Mouse (Mus musculus) bone marrow macrophage, adult 2 months (primary cell): ENCODE results near the gene Nfs1.

ENCODE experiments used
- CTCF ChIP-seq: IDR thresholded peaks from 2 replicates; pipeline ENCODE4 v1.5.1; 2012; ENCODE audit warnings: low read depth, mild to moderate bottlenecking, low read length, moderate library complexity
- POLR2A ChIP-seq: IDR thresholded peaks from 2 replicates; pipeline ENCODE4 v1.6.1; 2012; ENCODE audit warnings: mild to moderate bottlenecking, low read depth, low read length, borderline replicate concordance

DNA sequence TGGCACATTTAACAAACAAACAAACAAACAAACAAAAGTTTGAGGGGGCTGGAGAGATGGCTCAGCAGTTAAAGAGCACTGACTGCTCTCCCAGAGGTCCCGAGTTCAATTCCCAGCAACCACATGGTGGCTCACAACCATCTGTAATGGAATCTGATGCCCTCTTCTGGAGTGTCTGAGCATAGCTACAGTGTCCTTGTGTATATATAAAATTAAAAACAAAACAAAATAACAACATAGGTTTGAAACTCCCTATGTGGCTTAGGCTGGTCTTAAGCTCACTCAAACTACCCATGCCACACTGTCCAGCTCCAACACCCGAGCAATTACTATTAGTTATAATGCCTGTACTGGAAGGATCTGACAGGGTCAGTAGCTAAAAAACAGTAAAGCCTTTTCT is 1.2 kb downstream of the Nfs1 start:
- TF ChIP-seq CTCF (no peak), POLR2A (no peak)
